Mouse (Mus musculus) spleen, adult 2 months (tissue): ENCODE data around the gene Gcgr. TPM values are rescaled to one million over a fixed set of nuclear protein-coding genes. Genes with fewer than 3 reads are reported as not detected.

Experiments
- DNase-seq, 2 experiments: peaks; one replicate each; pipeline versions ENCODE4 v3.0.0 to v3.0.0-alpha.2; 2012 to 2021; ENCODE audit warnings: low spot score in 2 of 2, low read depth in 1 of 2
- H3K27ac ChIP-seq: fragments of 200-500 bp; 2 replicates; pipeline ENCODE4 v1.5.1; 2012; ENCODE audit warnings: low read length, inconsistent platforms; ENCODE audit not compliant: insufficient read depth
- H3K27me3 ChIP-seq: fragments of 200-500 bp; 2 replicates; pipeline ENCODE4 v1.6.1; 2012; ENCODE audit warnings: mild to moderate bottlenecking, moderate library complexity, low read length, inconsistent platforms; ENCODE audit not compliant: control insufficient read depth, insufficient read depth
- H3K36me3 ChIP-seq: fragments of 200-500 bp; 2 replicates; pipeline ENCODE4 v1.6.1; 2012; ENCODE audit warnings: mild to moderate bottlenecking, low read length, inconsistent platforms; ENCODE audit not compliant: control insufficient read depth, insufficient read depth
- H3K4me1 ChIP-seq: fragments of 200-500 bp; 2 replicates; pipeline ENCODE4 v1.6.1; 2011; ENCODE audit warnings: inconsistent platforms; ENCODE audit not compliant: control insufficient read depth, insufficient read depth, insufficient read length
- H3K4me3 ChIP-seq: fragments of 200-500 bp; 2 replicates; pipeline ENCODE4 v1.5.1; 2011; ENCODE audit warnings: mild to moderate bottlenecking, inconsistent platforms; ENCODE audit not compliant: insufficient read depth, insufficient read length; ENCODE audit errors: extremely low read depth
- CTCF ChIP-seq: fragments of 200-500 bp; IDR thresholded peaks from 2 replicates; pipeline ENCODE4 v1.5.1; 2011; ENCODE audit warnings: mild to moderate bottlenecking, inconsistent platforms; ENCODE audit not compliant: insufficient read depth, insufficient read length, insufficient replicate concordance; ENCODE audit errors: extremely low read depth
- POLR2A ChIP-seq: fragments of 200-500 bp; IDR thresholded peaks from 2 replicates; pipeline ENCODE4 v1.6.1; 2011; ENCODE audit warnings: low read depth, low read length, inconsistent platforms
- WGBS: fragments of 180-500 bp; shearing (Covaris S2); methylation state at CpG from one replicate; pipeline ENCODE4 v1.1.7; 2018; 5-methylcytosine and 5-hydroxymethylcytosine counted together
- polyA plus RNA-seq: library from polyadenylated mRNA; depleted of rRNA; stranded (reverse); fragments of >200 nt; gene quantifications from 2 replicates; pipeline ENCODE4 v1.2.3, GENCODE M21; 2012

The Gcgr gene
- polyA plus RNA-seq, 1 experiment = 0.30 TPM

DNA sequence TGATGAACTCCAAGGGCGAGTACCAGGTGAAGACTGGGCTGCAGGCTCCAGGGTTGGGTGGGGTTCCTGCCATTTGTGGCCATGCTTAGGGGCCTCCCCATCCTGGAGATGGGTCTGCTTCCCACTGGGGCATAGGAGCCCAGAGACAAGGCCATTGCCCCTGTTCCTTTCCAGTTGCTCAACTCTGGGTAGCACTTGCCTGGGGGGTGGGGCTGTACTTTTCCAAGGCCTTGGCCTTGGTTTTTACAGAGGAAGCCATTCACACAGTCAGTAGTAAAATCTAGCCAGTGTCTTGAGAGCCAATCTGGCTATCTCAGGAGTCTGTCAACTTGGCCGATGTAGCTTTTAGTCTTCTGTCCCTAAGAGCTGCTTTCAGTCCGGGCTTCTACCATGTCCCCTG lies 33.1 kb upstream of the Gcgr start:
- Histone ChIP-seq H3K4me1 (no peaks in the 10 kb centered on the region; the same call in 1 of the 2 replicates), H3K27me3 (no peaks in the 10 kb centered on the region), H3K4me3 (no peak overlapping the region), H3K27ac (no peak overlapping the region), H3K36me3 (0 out of 2 replicates have a peak, but pooled peaks cover 2% of the 10 kb centered on the region)
- no peak for DNase-seq
- TF ChIP-seq POLR2A (no peak), CTCF (no peak)
- 95% methylated on average over 3 of the region's 3 CpGs for WGBS

DNA sequence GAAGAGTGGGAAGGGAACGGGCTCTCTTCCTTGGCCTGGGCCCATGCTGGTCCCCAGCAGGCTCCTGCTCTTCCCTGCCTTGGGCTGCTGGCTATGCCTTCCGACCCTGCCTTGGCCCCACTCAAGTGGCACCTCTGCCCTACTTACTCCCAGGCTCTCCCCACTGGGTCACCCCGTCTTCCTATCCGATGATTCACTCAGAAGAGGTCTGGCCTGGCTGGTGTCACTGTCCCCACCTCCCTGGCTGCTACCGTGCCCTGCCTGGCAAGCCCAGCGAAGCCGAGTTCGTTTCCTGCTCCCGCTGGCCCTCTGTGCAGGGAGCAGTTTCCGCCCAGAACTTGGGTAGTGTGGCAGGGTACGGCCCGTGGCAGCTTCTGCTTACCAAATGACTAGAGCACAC lies 32.3 kb upstream of the Gcgr start:
- DNase-seq = no peak
- H3K27ac ChIP-seq = no peak overlapping the region
- 91% methylated on average over 12 of the region's 12 CpGs for WGBS
- no peaks in the 10 kb centered on the region for H3K4me1 ChIP-seq
- TF ChIP-seq POLR2A (no peak), CTCF (no peak)
- H3K27me3 ChIP-seq = no peaks in the 10 kb centered on the region
- 0 out of 2 replicates have a peak, but pooled peaks cover 2% of the 10 kb centered on the region for H3K36me3 ChIP-seq
- no peak overlapping the region for H3K4me3 ChIP-seq

DNA sequence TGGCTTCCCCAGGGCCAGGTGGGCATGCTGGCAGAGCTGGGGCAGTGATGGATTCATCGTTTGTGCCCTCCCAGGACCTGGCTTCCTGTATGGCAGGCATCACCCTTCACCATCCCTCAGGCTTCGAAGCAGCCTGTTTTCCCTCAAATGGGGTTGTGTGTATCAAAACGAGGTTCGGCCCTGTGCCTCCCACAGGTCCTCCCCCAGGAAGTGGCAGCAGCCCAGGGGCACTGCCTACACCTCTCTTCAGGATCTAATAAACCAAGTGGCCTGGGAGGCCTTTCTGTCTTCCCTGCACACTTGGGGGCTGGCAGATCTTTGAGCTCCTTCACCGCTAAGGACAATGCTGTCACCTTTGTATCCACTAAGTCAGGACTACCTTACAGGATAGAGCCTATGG lies 31.6 kb upstream of the Gcgr start:
- TF ChIP-seq POLR2A (no peak), CTCF (no peak)
- Histone ChIP-seq H3K36me3 (0 out of 2 replicates have a peak, but pooled peaks cover 2% of the 10 kb centered on the region), H3K27ac (no peak overlapping the region), H3K4me3 (no peak overlapping the region), H3K27me3 (no peaks in the 10 kb centered on the region), H3K4me1 (no peaks in the 10 kb centered on the region)
- DNase-seq = no peak
- WGBS = 82% methylated on average over 5 of the region's 5 CpGs

DNA sequence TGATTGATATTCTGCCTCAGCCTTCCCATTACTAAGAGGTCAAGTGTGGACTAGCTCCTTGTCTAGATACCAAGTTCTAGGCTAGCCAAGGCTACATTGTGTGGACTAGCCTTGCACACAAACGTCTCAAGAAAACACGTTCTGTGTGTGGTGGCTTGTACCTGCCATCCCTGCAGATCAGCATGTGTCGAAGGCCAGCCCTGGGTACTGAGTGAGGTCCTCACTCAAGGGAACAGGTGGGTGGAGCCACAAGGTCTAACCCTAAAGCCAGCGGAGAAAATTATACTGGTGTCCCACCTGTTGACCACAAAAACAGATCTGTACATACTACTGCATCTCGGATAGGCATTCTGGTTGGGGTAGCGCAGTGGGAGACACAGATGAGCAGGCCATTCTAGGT lies 30.6 kb upstream of the Gcgr start:
- H3K4me3 ChIP-seq = no peak overlapping the region
- no peak for DNase-seq
- no peak overlapping the region for H3K27ac ChIP-seq
- WGBS = 81% methylated on average over 6 of the region's 6 CpGs
- H3K4me1 ChIP-seq = no peaks in the 10 kb centered on the region
- TF ChIP-seq POLR2A (no peak), CTCF (no peak)
- no peaks in the 10 kb centered on the region for H3K27me3 ChIP-seq
- 0 out of 2 replicates have a peak, but pooled peaks cover 2% of the 10 kb centered on the region for H3K36me3 ChIP-seq

DNA sequence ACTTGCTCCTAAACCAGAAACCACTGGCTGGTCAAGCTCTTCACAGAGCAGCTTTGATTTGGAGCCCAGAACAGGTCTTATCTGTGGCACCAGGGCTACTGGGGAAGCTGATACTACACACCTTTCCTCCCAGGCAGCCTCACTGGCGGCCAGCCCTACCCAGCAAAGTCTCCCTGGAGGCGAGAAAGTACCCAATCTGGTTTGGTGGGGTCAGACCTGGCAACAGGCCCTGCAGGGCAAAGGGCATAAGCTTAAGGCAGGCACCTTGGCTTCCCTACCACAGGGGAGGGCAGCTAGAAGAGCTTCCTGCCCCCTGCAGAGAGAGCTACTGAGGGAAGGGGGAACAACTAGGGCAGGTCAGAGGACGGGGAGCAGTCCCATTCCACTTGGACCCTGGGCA lies 30.1 kb upstream of the Gcgr start:
- DNase-seq = no peak
- no peak for TF ChIP-seq POLR2A
- TF ChIP-seq CTCF = no peak
- 12% methylated on average over 3 of the region's 3 CpGs for WGBS
- H3K4me3 ChIP-seq = no peak overlapping the region
- H3K4me1 ChIP-seq = no peaks in the 10 kb centered on the region
- no peak overlapping the region for H3K27ac ChIP-seq
- no peaks in the 10 kb centered on the region for H3K27me3 ChIP-seq
- H3K36me3 ChIP-seq = no peaks in the 10 kb centered on the region

DNA sequence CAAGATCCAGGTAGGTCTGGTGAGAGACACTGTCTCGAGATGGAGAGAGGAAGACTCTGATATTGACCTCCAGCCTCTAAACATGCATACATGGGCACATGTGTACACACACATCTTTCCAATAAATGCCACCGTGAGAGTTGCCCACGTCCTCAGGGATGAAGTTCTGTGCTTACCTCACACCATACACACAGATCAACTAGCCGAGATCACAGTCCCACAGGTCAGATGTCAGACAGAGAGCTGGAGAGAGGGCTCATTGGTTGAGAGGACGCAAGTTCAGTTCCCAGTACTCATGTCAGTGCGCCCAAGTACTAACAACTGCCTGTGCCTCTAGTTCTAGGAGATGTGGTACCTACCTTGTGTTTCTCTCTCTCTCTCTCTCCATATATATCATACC lies 29.5 kb upstream of the Gcgr start:
- Histone ChIP-seq H3K4me1 (no peaks in the 10 kb centered on the region), H3K27ac (no peak overlapping the region), H3K27me3 (no peaks in the 10 kb centered on the region), H3K36me3 (no peaks in the 10 kb centered on the region), H3K4me3 (no peak overlapping the region)
- no peak for TF ChIP-seq CTCF
- no peak for TF ChIP-seq POLR2A
- 66% methylated on average over 6 of the region's 6 CpGs for WGBS
- no peak for DNase-seq

DNA sequence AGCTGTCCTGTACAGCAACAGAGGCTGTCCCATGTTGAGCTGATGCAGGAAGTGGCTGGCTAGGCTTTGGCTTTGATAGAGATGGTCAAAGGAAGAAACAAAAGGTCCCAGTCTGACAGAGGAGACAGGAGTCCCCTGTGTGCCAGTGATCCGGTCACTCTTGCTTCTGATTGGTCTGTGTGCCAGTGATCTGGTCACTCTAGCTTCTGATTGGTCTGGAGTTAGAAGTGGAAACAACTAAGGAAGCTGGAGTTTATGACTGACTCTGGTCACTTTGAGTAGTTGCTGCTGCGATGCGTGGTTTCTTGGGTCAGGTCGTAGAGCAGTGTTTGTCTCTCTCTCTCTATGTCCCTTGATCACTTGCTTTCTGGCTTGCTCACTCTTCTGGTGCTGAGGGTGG lies 28.8 kb upstream of the Gcgr start:
- no peaks in the 10 kb centered on the region for H3K36me3 ChIP-seq
- H3K27me3 ChIP-seq = no peaks in the 10 kb centered on the region
- DNase-seq = no peak
- TF ChIP-seq CTCF = no peak
- no peak for TF ChIP-seq POLR2A
- WGBS = 68% methylated on average over 4 of the region's 4 CpGs
- H3K4me1 ChIP-seq = no peaks in the 10 kb centered on the region
- no peak overlapping the region for H3K4me3 ChIP-seq
- no peak overlapping the region for H3K27ac ChIP-seq
